Mouse (Mus musculus) liver (tissue): ENCODE data around the gene Cap1.

Source experiments
- DNase-seq: peaks from one replicate; pipeline ENCODE4 v3.0.0-alpha.2; 2020; ENCODE audit warnings: mixed read lengths

The Cap1 gene

DNA sequence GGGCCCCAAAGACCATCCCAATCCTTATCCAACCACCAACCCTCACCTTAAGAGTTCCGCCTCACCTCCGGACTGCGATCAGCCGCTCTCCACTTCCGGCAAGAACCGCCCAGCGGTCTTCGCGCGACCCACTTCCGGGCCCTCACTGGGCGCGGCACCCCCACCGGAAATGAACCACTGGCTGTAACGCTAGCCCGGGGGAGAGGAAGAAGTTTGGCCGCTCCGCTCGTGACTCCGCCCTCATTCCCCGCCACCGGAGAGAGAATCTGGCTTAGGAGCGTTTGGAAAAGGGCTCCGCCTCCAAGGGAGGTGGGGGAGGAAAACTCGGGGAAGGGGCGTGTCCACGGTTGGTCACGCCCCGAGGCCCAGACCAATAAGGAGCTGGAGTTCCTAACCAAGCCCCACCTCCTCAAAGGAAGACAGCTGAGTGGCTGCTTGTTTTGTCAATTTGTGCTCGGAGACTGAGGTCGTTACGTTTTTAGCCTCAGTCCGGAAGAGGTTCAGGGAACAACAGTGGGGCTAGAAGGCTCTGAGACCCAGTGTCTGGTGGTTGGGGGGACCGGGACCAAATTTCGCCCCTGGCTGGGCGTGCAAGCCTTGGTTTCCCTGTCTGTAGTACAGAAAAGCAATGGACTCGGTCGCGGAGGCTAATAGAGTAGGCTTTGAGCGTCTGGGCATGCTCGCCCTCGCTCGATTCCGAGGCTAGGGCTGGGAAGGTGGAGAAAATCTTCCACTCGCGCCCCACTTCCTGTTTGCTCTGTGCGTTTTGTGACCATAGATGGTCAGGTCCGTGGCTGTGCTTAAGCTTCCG lies at the start of gene Cap1:
Gene Cap1 (minus strand): TSS at position 289 of the 811 bp plus-strand sequence.
- DNase-seq: peak; percentile 98

DNA sequence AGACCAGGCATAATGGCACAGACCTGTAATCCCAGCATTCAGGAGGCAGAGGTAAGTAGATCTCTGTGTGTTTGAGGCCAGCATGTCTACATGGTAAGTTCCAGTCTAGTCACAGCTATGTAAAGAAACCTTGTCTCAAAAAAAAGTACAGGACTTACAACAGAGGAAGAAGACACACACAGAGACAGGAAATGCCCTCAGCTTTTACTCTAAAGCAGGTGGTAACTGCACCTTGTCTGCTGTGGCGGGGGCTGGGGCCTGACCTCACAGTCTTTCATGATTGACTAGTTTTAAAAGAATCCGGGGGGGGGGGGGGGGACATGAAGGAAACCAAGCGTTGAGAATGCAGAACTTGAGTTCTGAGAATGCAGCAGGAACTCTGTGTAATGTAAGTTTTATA lies 48.0 kb upstream of the Cap1 start:
- DNase-seq: no peak

- no peak for DNase-seq
Observed at GRCm38 (mm10) chr4:122933051-122933591, 47.3 kb upstream of the Cap1 start.

- DNase-seq: no peak
Observed at GRCm38 (mm10) chr4:122932239-122932978, 46.6 kb upstream of the Cap1 start.

DNA sequence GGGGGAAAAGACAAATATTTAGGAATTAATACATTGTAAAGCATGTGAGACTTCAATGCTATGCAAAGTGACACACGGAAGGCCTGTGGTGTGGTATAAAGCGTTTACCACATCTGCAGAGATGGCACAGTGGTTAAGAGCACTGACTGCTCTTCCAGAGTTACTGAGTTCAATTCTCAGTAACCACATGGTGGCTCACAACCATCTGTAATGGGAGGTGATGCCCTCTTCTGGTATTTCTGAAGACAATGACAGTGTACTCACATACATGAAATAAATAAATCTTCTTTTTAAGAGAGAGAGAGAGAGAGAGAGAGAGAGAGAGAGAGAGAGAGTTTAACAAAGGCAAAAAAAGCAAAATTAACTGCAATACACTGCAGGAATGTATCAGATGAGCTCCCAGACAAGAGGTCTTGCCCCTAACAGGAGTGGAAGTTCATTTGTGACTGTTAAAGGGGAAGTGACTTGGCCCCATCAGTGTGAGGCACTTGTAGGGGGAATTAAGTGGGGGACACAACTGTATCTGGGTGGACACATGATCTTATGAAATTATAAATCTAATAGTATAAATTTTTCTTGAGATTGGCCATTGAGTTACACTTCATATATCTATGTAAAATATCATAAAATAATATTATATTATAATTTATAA lies 45.2 kb upstream of the Cap1 start:
- DNase-seq: no peak

- no peak for DNase-seq
Observed at GRCm38 (mm10) chr4:122923392-122924344, 37.8 kb upstream of the Cap1 start.

GRCm38 (mm10) chr4:122922841-122923240 lies 37.0 kb upstream of the Cap1 start:
- DNase-seq: no peak

GRCm38 (mm10) chr4:122915985-122916384 lies 30.1 kb upstream of the Cap1 start:
- no peak for DNase-seq

DNA sequence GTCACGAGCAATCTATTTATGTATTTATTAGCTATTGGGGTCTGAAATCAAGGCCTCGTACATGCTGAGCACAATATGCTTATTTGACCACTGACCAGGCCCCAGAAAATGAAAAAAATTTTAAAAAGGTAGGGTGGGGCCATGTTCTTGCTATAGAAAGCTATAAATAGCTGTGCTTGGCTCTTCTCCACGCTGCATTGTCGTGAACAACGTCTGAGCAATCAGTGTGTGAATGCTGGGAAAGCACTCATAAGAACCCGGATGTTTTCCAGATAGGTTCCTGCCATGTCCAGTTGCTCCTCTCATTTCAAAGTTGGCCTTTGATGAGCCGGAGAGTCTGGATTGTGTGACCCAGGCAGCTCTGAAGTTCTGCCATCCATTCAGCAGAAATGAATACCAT lies 28.3 kb upstream of the Cap1 start:
- no peak for DNase-seq

DNA sequence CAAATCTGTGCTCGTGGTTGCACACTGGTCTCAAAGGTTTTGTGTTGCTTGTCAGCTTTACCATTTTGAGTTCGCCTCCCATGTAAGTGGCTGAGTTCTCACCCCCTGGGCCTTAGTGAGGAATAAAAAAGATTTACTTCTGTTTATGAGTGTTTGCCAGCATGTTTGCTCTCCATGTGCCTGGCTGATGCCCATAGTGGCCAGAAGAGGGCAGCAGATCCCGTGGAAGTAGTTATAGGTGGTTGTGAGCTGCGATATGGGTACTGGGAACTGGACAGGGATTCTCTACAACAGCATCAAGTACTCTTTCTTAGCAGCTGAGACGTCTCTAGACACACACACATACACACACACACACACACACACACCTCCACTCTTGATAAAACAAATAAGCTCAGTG lies 26.8 kb upstream of the Cap1 start:
- DNase-seq: no peak

DNA sequence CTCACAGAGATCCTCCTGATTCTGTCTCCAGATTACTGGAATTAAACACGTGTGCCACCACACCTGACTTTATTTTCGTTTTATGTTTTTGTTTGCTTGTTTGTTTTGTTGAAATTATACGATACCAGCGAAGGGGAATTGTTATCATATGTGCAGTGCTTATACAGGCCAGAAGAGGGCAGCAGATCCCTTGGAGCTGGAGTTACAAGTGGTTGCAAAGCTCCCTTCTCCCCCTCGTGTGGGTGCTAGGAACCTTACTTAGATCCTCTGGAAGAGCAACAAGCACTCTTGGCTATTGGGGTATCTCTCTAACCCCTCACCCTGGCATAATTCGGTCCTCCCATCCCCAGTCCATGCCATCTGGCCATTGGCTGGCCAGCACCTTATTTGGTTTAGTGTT lies 24.7 kb upstream of the Cap1 start:
- peak; percentile 15 for DNase-seq

DNA sequence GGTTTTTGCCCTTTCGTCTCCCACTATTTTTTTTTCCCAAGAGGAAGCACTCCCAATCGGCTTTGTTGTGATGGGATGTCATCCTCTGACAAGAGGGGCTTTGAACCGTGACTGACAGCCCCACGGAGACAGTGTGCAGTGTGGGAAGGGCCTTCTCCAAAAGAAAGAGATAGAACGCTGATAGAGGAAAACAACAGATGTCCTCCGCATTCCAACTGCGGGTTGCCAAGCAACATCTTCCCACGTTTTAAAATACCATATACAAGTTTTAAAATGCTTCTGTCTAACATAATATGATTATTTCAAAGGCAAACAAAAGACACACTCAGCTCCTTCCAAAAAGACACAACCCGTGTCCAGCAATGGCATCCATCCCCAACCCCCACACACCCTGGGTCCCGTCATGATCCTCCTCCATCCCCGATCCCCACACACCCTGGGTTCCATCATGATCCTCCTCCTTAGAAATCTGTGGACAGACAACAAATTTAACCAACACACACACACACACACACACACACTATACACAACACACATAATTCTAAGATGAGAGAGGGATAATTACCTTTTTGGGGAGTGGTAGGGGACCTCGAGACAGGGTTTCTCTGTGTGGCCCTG lies 23.8 kb upstream of the Cap1 start:
- DNase-seq: no peak

GRCm38 (mm10) chr4:122905359-122905758 lies 19.5 kb upstream of the Cap1 start:
- DNase-seq: no peak

- DNase-seq: no peak
Observed at GRCm38 (mm10) chr4:122903709-122904108, 17.9 kb upstream of the Cap1 start.

GRCm38 (mm10) chr4:122902156-122902555 lies 16.3 kb upstream of the Cap1 start:
- DNase-seq: peak; percentile 23

DNA sequence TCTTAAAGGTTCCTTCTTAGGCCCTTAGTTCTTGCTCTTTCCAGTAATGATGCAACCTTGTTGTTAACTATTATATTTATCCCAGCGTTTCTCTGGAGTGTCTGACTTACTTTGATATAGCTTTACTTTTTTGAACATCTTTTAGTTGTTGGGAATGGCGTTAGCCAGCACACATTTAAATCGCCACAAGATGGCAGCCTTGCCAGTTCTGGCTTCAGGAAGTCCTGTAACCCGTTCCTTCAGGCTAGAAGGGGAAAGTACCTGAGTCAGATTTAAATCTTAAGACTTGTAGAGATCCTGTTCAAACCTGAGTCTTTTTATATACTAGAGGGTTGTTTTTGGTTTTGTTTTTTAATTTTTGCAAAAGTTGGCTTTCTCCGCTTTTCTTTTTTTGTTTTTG lies 12.5 kb upstream of the Cap1 start:
- peak; percentile 49 for DNase-seq

- no peak for DNase-seq
Observed at GRCm38 (mm10) chr4:122897750-122898149, 11.9 kb upstream of the Cap1 start.

DNA sequence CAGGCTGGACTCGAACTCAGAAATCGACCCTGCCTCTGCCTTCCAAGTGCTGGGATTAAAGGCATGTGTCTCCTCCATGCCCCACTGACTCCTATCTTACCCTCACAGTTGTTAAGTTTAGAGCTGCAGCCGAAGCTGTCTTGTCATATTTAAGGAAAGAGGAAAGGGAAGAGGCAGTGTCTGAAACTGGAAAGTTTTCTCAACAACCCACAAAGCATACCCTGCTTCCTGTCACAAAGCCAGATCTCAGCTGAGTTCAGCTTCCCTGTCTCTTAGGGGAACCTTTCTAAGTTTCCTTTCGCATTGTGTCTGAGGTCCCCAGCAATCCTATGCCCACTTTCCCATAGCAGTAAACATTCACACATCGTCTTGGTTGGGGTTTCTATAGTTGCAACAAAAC lies 6.3 kb upstream of the Cap1 start:
- peak; percentile 3 for DNase-seq

- DNase-seq: no peak
Observed at GRCm38 (mm10) chr4:122891597-122891996, 5.7 kb upstream of the Cap1 start.

DNA sequence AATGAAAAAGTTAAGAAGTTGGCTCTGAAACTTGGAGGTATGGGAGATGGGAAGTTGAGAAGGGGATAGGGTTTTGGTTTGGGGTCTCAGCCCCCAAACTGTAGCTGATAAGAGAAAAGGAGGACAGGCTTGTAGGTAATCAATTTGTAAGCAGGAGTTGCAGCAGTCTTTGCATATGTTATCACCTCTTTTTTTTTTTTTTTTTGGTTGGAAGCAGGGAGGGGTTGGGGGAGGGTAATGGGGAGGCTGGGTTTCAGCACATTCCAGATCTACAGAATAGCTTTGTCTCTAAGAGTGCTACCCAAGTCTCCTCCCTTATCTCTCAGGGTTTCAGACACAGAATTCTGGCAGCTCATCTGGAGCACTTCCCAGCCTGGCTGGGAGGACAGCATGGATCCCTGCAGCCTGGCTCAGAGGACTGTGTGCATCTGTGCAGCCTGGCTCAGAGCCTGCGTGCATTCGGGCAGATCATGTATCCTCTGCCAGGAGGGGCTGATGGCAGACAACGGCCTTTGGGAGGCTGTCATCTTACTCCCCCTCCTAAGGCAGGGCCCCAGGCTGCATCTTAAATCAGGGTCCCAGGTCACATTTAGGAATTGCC lies 5.1 kb upstream of the Cap1 start:
- peak; percentile 43 for DNase-seq

- no peak for DNase-seq
Observed at GRCm38 (mm10) chr4:122887336-122887735, 1.5 kb upstream of the Cap1 start.
